Mouse (Mus musculus): Measurements from ENCODE around the gene B3gat2. TPM values are rescaled to one million over a fixed set of nuclear protein-coding genes. Genes with fewer than 3 reads are reported as not detected.

B3gat2 gene
- 2.5 and 2.7 TPM in 2 replicates for polyA plus RNA-seq (2016; fragmentation: Nextera tagmentation; extraction: Ambion mirVana)

- 0 out of 2 replicates have a peak within 1 kb of the TSS, but pooled peaks have one; percentile 38 for H3K27ac ChIP-seq
Observed at GRCm38 (mm10) chr1:23761502-23762135, at the start of gene B3gat2. TSS of gene B3gat2 (plus strand) at chr1:23761753.

GRCm38 (mm10) chr1:23720326-23720725, 41.2 kb upstream of the B3gat2 start:
- Histone ChIP-seq H3K4me1 (no peaks in the 10 kb centered on the region), H3K4me2 (no peak overlapping the region), H3K9me3 (no peaks in the 10 kb centered on the region), H3K27ac (no peak overlapping the region), H3K4me3 (replicated peaks) (no peak overlapping the region), H3K9ac (no peak overlapping the region), H3K36me3 (replicated peaks) (no peaks in the 10 kb centered on the region), H3K27me3 (no peaks in the 10 kb centered on the region)
- no peak for ATAC-seq (ENCODE audit: low FRiP score)
- WGBS, result 90% methylated on average over 8 of the region's 8 CpGs

More at GRCm38 (mm10) chr1:23761502-23762135, at the start of gene B3gat2:
- WGBS, result 0% methylated on average over 34 of the region's 34 CpGs
- peak within 1 kb of the TSS; percentile 88 for H3K4me2 ChIP-seq
- ATAC-seq (ENCODE audit: low FRiP score), result peak; percentile 65
- peaks cover 37% of the 10 kb centered on the region for H3K27me3 ChIP-seq
- H3K9me3 ChIP-seq, result no peaks in the 10 kb centered on the region
- peaks cover 23% of the 10 kb centered on the region for H3K4me1 ChIP-seq
- H3K4me3 ChIP-seq (replicated peaks), result peak within 1 kb of the TSS; percentile 66
- H3K9ac ChIP-seq, result peak within 1 kb of the TSS; percentile 72
- no peaks in the 10 kb centered on the region for H3K36me3 ChIP-seq (replicated peaks)

- no peak for ATAC-seq (ENCODE audit: low FRiP score)
- Histone ChIP-seq H3K9ac (no peak overlapping the region), H3K27me3 (no peaks in the 10 kb centered on the region), H3K4me1 (no peaks in the 10 kb centered on the region), H3K4me3 (replicated peaks) (no peak overlapping the region), H3K9me3 (no peaks in the 10 kb centered on the region), H3K36me3 (replicated peaks) (no peaks in the 10 kb centered on the region), H3K27ac (no peak overlapping the region), H3K4me2 (no peak overlapping the region)
- WGBS, result 79% methylated on average over 2 of the region's 2 CpGs
Observed at GRCm38 (mm10) chr1:23721036-23721435, 40.5 kb upstream of the B3gat2 start.

- H3K9ac ChIP-seq, result no peak overlapping the region
- no peaks in the 10 kb centered on the region for H3K36me3 ChIP-seq (replicated peaks)
- H3K4me2 ChIP-seq, result no peak overlapping the region
- no peaks in the 10 kb centered on the region for H3K27me3 ChIP-seq
- no peak overlapping the region for H3K27ac ChIP-seq
- no peak overlapping the region for H3K4me3 ChIP-seq (replicated peaks)
- WGBS, result 57% methylated on average over 15 of the region's 15 CpGs
- ATAC-seq (ENCODE audit: low FRiP score), result 0 out of 2 replicates have a peak, but pooled peaks have one; percentile 30
- no peaks in the 10 kb centered on the region for H3K4me1 ChIP-seq
- no peaks in the 10 kb centered on the region for H3K9me3 ChIP-seq
Observed at GRCm38 (mm10) chr1:23722469-23723372, 38.8 kb upstream of the B3gat2 start.

- H3K27ac ChIP-seq, result no peak overlapping the region
- H3K4me1 ChIP-seq, result no peaks in the 10 kb centered on the region
- no peaks in the 10 kb centered on the region for H3K36me3 ChIP-seq (replicated peaks)
- no peak overlapping the region for H3K9ac ChIP-seq
- no peaks in the 10 kb centered on the region for H3K9me3 ChIP-seq
- no peak for ATAC-seq (ENCODE audit: low FRiP score)
- 92% methylated on average over 5 of the region's 5 CpGs for WGBS
- no peak overlapping the region for H3K4me3 ChIP-seq (replicated peaks)
- no peaks in the 10 kb centered on the region for H3K27me3 ChIP-seq
- H3K4me2 ChIP-seq, result no peak overlapping the region
Observed at GRCm38 (mm10) chr1:23731324-23731723, 30.2 kb upstream of the B3gat2 start.

- Histone ChIP-seq H3K9ac (no peak overlapping the region), H3K4me3 (replicated peaks) (no peak overlapping the region), H3K4me2 (no peak overlapping the region), H3K9me3 (no peaks in the 10 kb centered on the region), H3K27me3 (no peaks in the 10 kb centered on the region), H3K36me3 (replicated peaks) (no peaks in the 10 kb centered on the region), H3K27ac (no peak overlapping the region), H3K4me1 (no peaks in the 10 kb centered on the region)
- 61% methylated on average over 3 of the region's 3 CpGs for WGBS
- no peak for ATAC-seq (ENCODE audit: low FRiP score)
Observed at GRCm38 (mm10) chr1:23750864-23751532, 10.6 kb upstream of the B3gat2 start.

GRCm38 (mm10) chr1:23753091-23753490, 8.5 kb upstream of the B3gat2 start:
- H3K4me2 ChIP-seq, result no peak overlapping the region
- no peaks in the 10 kb centered on the region for H3K36me3 ChIP-seq (replicated peaks)
- no peak overlapping the region for H3K4me3 ChIP-seq (replicated peaks)
- 0 out of 2 replicates have a peak, but pooled peaks cover 2% of the 10 kb centered on the region for H3K4me1 ChIP-seq
- ATAC-seq (ENCODE audit: low FRiP score), result no peak
- H3K9me3 ChIP-seq, result no peaks in the 10 kb centered on the region
- 79% methylated on average over 2 of the region's 2 CpGs for WGBS
- H3K9ac ChIP-seq, result no peak overlapping the region
- H3K27ac ChIP-seq, result no peak overlapping the region
- no peaks in the 10 kb centered on the region for H3K27me3 ChIP-seq

GRCm38 (mm10) chr1:23753591-23753990, 8.0 kb upstream of the B3gat2 start:
- Histone ChIP-seq H3K9me3 (no peaks in the 10 kb centered on the region), H3K4me3 (replicated peaks) (no peak overlapping the region), H3K4me1 (0 out of 2 replicates have a peak, but pooled peaks cover 2% of the 10 kb centered on the region), H3K4me2 (no peak overlapping the region), H3K36me3 (replicated peaks) (no peaks in the 10 kb centered on the region), H3K27ac (no peak overlapping the region), H3K9ac (no peak overlapping the region), H3K27me3 (no peaks in the 10 kb centered on the region)
- 91% methylated on average over 6 of the region's 6 CpGs for WGBS
- no peak for ATAC-seq (ENCODE audit: low FRiP score)

- 57% methylated on average over 1 of the region's 1 CpGs for WGBS
- H3K4me1 ChIP-seq, result 0 out of 2 replicates have a peak, but pooled peaks cover 2% of the 10 kb centered on the region
- no peak for ATAC-seq (ENCODE audit: low FRiP score)
- H3K36me3 ChIP-seq (replicated peaks), result no peaks in the 10 kb centered on the region
- peaks cover 2% of the 10 kb centered on the region for H3K27me3 ChIP-seq
- H3K4me3 ChIP-seq (replicated peaks), result no peak overlapping the region
- no peak overlapping the region for H3K9ac ChIP-seq
- no peak overlapping the region for H3K27ac ChIP-seq
- H3K4me2 ChIP-seq, result no peak overlapping the region
- H3K9me3 ChIP-seq, result no peaks in the 10 kb centered on the region
Observed at GRCm38 (mm10) chr1:23754340-23754739, 7.2 kb upstream of the B3gat2 start.

- Histone ChIP-seq H3K4me2 (no peak overlapping the region), H3K27me3 (peaks cover 9% of the 10 kb centered on the region), H3K9me3 (no peaks in the 10 kb centered on the region), H3K4me1 (0 out of 2 replicates have a peak, but pooled peaks cover 2% of the 10 kb centered on the region), H3K36me3 (replicated peaks) (no peaks in the 10 kb centered on the region), H3K27ac (no peak overlapping the region), H3K9ac (no peak overlapping the region), H3K4me3 (replicated peaks) (no peak overlapping the region)
- no peak for ATAC-seq (ENCODE audit: low FRiP score)
- 97% methylated on average over 1 of the region's 1 CpGs for WGBS
Observed at GRCm38 (mm10) chr1:23754967-23755366, 6.6 kb upstream of the B3gat2 start.

GRCm38 (mm10) chr1:23762136-23762687, 659 bp downstream of the B3gat2 start:
- peak; percentile 49 for ATAC-seq (ENCODE audit: low FRiP score)
- H3K27ac ChIP-seq, result 0 out of 2 replicates have a peak overlapping the region, but pooled peaks have one; percentile 38
- H3K27me3 ChIP-seq, result peaks cover 40% of the 10 kb centered on the region

More at GRCm38 (mm10) chr1:23762136-23762687, 659 bp downstream of the B3gat2 start:
- Histone ChIP-seq H3K9me3 (no peaks in the 10 kb centered on the region), H3K9ac (peak overlapping the region; percentile 72), H3K4me1 (peaks cover 21% of the 10 kb centered on the region), H3K36me3 (replicated peaks) (no peaks in the 10 kb centered on the region), H3K4me2 (peak overlapping the region; percentile 88), H3K4me3 (replicated peaks) (peak overlapping the region; percentile 66)
- WGBS, result under 1% methylated on average over 45 of the region's 45 CpGs
